Mouse (Mus musculus): ENCODE measurements around the gene Traf2. TPM values are rescaled to one million over a fixed set of nuclear protein-coding genes. Genes with fewer than 3 reads are reported as not detected.
A peak's percentile ranks its signal among the peaks of the same experiment; 100 is the strongest.

The Traf2 gene
- total and polyA plus RNA-seq, 3 experiments = 10.8 to 15.8 (median 13.5) TPM

DNA sequence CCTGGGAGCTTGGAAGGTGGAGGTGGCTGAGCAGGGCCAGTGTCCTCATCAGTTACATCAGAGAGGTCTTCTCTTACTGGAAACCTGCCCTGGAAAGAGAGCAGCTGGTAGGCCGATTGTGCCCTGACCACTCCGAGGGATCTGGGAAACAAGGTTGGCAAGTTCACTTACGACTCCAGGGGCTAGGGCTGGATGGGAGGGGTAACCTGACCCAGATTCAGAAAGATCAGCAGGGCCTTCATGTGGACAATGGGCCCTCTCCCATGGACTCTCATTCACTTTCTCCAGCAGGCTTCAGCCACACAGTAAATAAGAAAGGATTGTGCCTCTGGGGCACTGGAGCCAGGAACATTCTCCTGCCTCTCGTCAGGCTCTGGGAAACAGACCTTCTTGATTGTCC lies 38.1 kb upstream of the Traf2 start:
- Histone ChIP-seq H3K4me3 (no peak overlapping the region), H3K9ac (ENCODE audit: low read depth, low read length) (no peak overlapping the region), H3K36me3 (ENCODE audit: control insufficient read depth, insufficient read depth, low read length) (no peaks in the 10 kb centered on the region), H3K27ac (no peak overlapping the region), H3K4me1 (ENCODE audit: control insufficient read depth, insufficient read depth, low read length) (peaks cover 15% of the 10 kb centered on the region), H3K79me2 (replicated peaks; ENCODE audit: control insufficient read depth, insufficient read depth, low read length) (no peaks in the 10 kb centered on the region), H3K27me3 (ENCODE audit: control insufficient read depth, insufficient read depth, low read length) (peaks cover 2% of the 10 kb centered on the region)
- 86% methylated on average over 4 of the region's 4 CpGs for WGBS
- DNase-seq = peak in 1 of 2 experiments; percentile 21
- intact Hi-C loops (cut with DNase I) = no loop called here
- no peak for TF ChIP-seq POLR2A (IDR thresholded peaks at IDR 0.05; ENCODE audit: insufficient read depth, low read depth, low read length)
- no peak for TF ChIP-seq CTCF (IDR thresholded peaks at IDR 0.05)
- no peak for TF ChIP-seq EP300 (IDR thresholded peaks at IDR 0.05; ENCODE audit: insufficient read depth, low read depth, low read length)

DNA sequence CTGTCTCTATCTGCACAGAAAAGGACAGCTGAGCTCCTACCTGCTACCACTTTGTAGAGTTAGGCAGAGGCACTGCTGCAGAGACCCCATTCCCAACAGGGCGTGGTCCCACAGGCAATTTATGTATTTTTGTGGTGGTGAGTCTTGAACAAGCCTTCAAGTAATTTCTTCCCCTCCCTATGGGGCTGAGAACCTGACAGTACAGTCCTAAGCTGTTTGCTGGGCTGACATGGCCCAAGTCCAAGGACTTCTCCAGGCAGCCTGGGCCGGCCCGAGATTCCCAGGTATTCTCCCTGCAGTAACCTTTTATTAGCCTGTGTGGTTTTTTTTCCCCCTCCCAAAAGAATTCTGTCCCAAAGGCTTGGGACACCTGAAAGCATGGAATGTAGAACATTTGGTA lies 37.4 kb upstream of the Traf2 start:
- intact Hi-C loops (cut with DNase I) = no loop called here
- peaks cover 8% of the 10 kb centered on the region for H3K27me3 ChIP-seq (ENCODE audit: control insufficient read depth, insufficient read depth, low read length)
- no peak overlapping the region for H3K27ac ChIP-seq
- TF ChIP-seq POLR2A (IDR thresholded peaks at IDR 0.05; ENCODE audit: insufficient read depth, low read depth, low read length) = no peak
- TF ChIP-seq EP300 (IDR thresholded peaks at IDR 0.05; ENCODE audit: insufficient read depth, low read depth, low read length) = no peak
- no peak for TF ChIP-seq CTCF (IDR thresholded peaks at IDR 0.05)
- peak in 1 of 2 experiments; percentile 16 for DNase-seq
- no peak overlapping the region for H3K4me3 ChIP-seq
- no peaks in the 10 kb centered on the region for H3K36me3 ChIP-seq (ENCODE audit: control insufficient read depth, insufficient read depth, low read length)
- peaks cover 15% of the 10 kb centered on the region for H3K4me1 ChIP-seq (ENCODE audit: control insufficient read depth, insufficient read depth, low read length)
- H3K9ac ChIP-seq (ENCODE audit: low read depth, low read length) = no peak overlapping the region
- 67% methylated on average over 3 of the region's 3 CpGs for WGBS
- no peaks in the 10 kb centered on the region for H3K79me2 ChIP-seq (replicated peaks; ENCODE audit: control insufficient read depth, insufficient read depth, low read length)

DNA sequence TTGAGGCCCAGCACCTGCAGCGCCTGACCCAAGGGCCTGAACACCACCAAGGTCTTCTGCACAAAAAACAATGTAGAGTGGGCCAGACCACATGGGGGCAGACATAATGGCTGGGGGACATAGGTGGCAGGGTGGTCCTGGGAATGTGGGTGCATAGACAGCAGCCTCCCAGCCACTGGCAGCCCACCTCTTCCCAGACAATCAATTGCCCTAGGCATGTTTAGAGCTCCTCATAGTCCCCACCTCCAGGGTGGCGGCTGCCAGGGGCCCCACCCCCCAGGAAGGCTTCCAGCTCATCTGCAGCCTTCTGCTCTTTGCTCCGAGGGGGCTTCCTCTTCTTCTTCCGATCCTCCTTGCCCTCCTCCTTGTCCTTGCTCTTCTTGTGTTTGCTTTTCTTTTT lies 36.8 kb upstream of the Traf2 start:
- Histone ChIP-seq H3K36me3 (ENCODE audit: control insufficient read depth, insufficient read depth, low read length) (no peaks in the 10 kb centered on the region), H3K9ac (ENCODE audit: low read depth, low read length) (no peak overlapping the region), H3K4me3 (no peak overlapping the region), H3K79me2 (replicated peaks; ENCODE audit: control insufficient read depth, insufficient read depth, low read length) (no peaks in the 10 kb centered on the region), H3K4me1 (ENCODE audit: control insufficient read depth, insufficient read depth, low read length) (peaks cover 15% of the 10 kb centered on the region), H3K27ac (no peak overlapping the region), H3K27me3 (ENCODE audit: control insufficient read depth, insufficient read depth, low read length) (peaks cover 13% of the 10 kb centered on the region)
- no peak for DNase-seq
- TF ChIP-seq POLR2A (IDR thresholded peaks at IDR 0.05; ENCODE audit: insufficient read depth, low read depth, low read length) = no peak
- TF ChIP-seq CTCF (IDR thresholded peaks at IDR 0.05) = no peak
- no peak for TF ChIP-seq EP300 (IDR thresholded peaks at IDR 0.05; ENCODE audit: insufficient read depth, low read depth, low read length)
- 56% methylated on average over 4 of the region's 4 CpGs for WGBS
- intact Hi-C loops (cut with DNase I) = no loop called here

DNA sequence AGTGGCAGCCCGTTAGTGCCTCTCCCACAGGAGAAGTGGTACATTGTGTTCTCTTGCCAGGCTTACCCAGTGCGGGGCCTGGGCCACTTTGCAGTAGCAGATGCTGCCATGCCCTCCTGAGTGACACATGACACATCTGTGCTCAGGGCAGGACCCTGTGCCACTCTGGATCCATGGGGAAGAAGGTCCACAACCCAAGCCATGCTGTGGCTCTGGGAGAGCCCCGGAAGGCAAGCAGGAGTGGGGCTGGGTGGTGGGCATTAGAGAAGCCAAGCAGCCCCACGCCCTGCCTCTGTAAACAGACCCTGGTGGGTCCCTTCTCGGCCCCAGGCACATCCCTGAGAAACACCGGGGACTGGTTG lies 36.4 kb upstream of the Traf2 start:
- Histone ChIP-seq H3K9ac (ENCODE audit: low read depth, low read length) (no peak overlapping the region), H3K27ac (no peak overlapping the region), H3K36me3 (ENCODE audit: control insufficient read depth, insufficient read depth, low read length) (no peaks in the 10 kb centered on the region), H3K4me3 (no peak overlapping the region), H3K27me3 (ENCODE audit: control insufficient read depth, insufficient read depth, low read length) (peaks cover 17% of the 10 kb centered on the region), H3K79me2 (replicated peaks; ENCODE audit: control insufficient read depth, insufficient read depth, low read length) (no peaks in the 10 kb centered on the region), H3K4me1 (ENCODE audit: control insufficient read depth, insufficient read depth, low read length) (peaks cover 14% of the 10 kb centered on the region)
- 84% methylated on average over 6 of the region's 6 CpGs for WGBS
- peak in 1 of 2 experiments; percentile 36 for DNase-seq
- no peak for TF ChIP-seq POLR2A (IDR thresholded peaks at IDR 0.05; ENCODE audit: insufficient read depth, low read depth, low read length)
- no peak for TF ChIP-seq CTCF (IDR thresholded peaks at IDR 0.05)
- TF ChIP-seq EP300 (IDR thresholded peaks at IDR 0.05; ENCODE audit: insufficient read depth, low read depth, low read length) = no peak
- intact Hi-C loops (cut with DNase I) = no loop called here

DNA sequence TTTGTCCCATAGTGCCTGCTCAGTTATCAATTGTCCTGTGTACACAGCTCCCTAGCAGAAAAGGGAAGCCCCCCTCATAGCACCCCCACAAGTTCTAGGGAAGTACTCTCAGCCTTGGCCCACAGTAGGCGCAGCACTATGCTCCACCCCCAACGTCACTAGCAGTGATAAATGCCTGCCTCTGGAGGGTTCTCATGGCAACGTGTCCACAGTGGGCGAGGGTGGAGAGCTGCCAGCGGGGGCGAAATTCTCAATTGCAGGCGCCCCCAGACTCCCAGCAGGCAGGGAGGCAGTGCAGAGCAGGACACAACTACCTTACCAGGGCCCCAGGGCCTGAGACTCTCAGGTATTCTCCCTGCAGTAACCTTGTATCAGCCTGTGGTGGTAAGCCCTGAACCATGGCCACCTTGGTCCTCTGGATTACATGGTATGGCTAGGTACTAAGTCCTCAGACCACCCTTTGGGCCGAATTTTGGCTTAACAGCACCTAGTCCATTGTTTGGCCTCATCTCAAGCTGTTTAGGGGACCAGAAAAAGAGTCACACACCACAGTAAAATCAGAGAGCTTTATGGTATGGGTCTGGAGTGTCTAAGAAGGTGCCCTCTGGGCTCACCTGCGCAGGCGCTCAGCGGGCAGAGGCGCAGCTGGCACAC lies 35.9 kb upstream of the Traf2 start:
- H3K4me3 ChIP-seq = no peak overlapping the region
- H3K27me3 ChIP-seq (ENCODE audit: control insufficient read depth, insufficient read depth, low read length) = peaks cover 20% of the 10 kb centered on the region
- H3K9ac ChIP-seq (ENCODE audit: low read depth, low read length) = no peak overlapping the region
- WGBS = 51% methylated on average over 12 of the region's 12 CpGs
- no peak for DNase-seq
- intact Hi-C loops (cut with DNase I) = no loop called here
- H3K36me3 ChIP-seq (ENCODE audit: control insufficient read depth, insufficient read depth, low read length) = no peaks in the 10 kb centered on the region
- peaks cover 12% of the 10 kb centered on the region for H3K4me1 ChIP-seq (ENCODE audit: control insufficient read depth, insufficient read depth, low read length)
- H3K79me2 ChIP-seq (replicated peaks; ENCODE audit: control insufficient read depth, insufficient read depth, low read length) = no peaks in the 10 kb centered on the region
- no peak overlapping the region for H3K27ac ChIP-seq
- TF ChIP-seq POLR2A (IDR thresholded peaks at IDR 0.05; ENCODE audit: insufficient read depth, low read depth, low read length) = no peak
- TF ChIP-seq EP300 (IDR thresholded peaks at IDR 0.05; ENCODE audit: insufficient read depth, low read depth, low read length) = no peak
- TF ChIP-seq CTCF (IDR thresholded peaks at IDR 0.05) = no peak

DNA sequence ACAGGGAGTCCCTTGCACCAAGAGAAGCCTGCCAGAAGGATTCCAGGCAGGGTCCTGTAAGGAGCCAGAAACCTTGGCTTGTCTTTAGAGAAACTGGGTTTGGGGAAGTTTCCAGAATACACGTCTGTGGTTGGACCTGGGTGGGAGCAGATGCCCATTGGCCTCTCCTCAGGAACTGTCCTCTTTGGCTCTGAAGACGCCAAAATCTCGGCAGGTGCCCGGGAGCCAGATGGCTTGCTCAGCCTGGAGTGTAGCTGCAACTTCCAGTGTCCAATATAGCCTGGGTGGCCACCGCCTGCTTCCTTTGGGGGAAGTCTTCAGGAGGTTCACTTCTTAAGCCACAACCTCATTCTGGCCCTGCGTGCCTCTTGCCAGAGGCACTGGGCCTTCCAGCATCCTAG lies 35.2 kb upstream of the Traf2 start:
- Histone ChIP-seq H3K4me3 (no peak overlapping the region), H3K27me3 (ENCODE audit: control insufficient read depth, insufficient read depth, low read length) (peaks cover 26% of the 10 kb centered on the region), H3K36me3 (ENCODE audit: control insufficient read depth, insufficient read depth, low read length) (no peaks in the 10 kb centered on the region), H3K79me2 (replicated peaks; ENCODE audit: control insufficient read depth, insufficient read depth, low read length) (no peaks in the 10 kb centered on the region), H3K4me1 (ENCODE audit: control insufficient read depth, insufficient read depth, low read length) (peaks cover 11% of the 10 kb centered on the region), H3K27ac (no peak overlapping the region), H3K9ac (ENCODE audit: low read depth, low read length) (no peak overlapping the region)
- WGBS = 14% methylated on average over 6 of the region's 6 CpGs
- TF ChIP-seq EP300 (IDR thresholded peaks at IDR 0.05; ENCODE audit: insufficient read depth, low read depth, low read length) (no peak), CTCF (IDR thresholded peaks at IDR 0.05) (no peak), POLR2A (IDR thresholded peaks at IDR 0.05; ENCODE audit: insufficient read depth, low read depth, low read length) (no peak)
- intact Hi-C loops (cut with DNase I) = loop anchor here (2.0 kb wide), 2 partner anchors 23 kb away; no protein-coding TSS in a partner anchor
- DNase-seq = peak in 1 of 2 experiments; percentile 30
